Mouse (Mus musculus) MEL-GATA-1-ER (cell line): Measurements from ENCODE around the gene Uggt1.

Experiments used
- DNase-seq: peaks from one replicate; pipeline ENCODE4 v3.0.0-alpha.2; 2012; ENCODE audit warnings: low read depth; ENCODE audit errors: extremely low read depth

Gene Uggt1

GRCm38 (mm10) chr1:36258631-36259030 lies 14.1 kb upstream of the Uggt1 start:
- DNase-seq: no peak

- DNase-seq: no peak
These were observed 12.8 kb upstream of the Uggt1 start for GRCm38 (mm10) chr1:36257276-36257675.

- DNase-seq: no peak
These were observed 11.5 kb upstream of the Uggt1 start for GRCm38 (mm10) chr1:36255871-36256640.

- no peak for DNase-seq
These were observed 10.3 kb upstream of the Uggt1 start for GRCm38 (mm10) chr1:36254635-36255360.

- DNase-seq: peak; percentile 75
These were observed 8.3 kb upstream of the Uggt1 start for GRCm38 (mm10) chr1:36252791-36253190.

GRCm38 (mm10) chr1:36251426-36251825 lies 6.9 kb upstream of the Uggt1 start:
- no peak for DNase-seq

- no peak for DNase-seq
These were observed 2.2 kb upstream of the Uggt1 start for GRCm38 (mm10) chr1:36246688-36247087.

GRCm38 (mm10) chr1:36244828-36245215 lies 302 bp upstream of the Uggt1 start:
- DNase-seq: no peak

- DNase-seq: no peak
These were observed 968 bp downstream of the Uggt1 start for GRCm38 (mm10) chr1:36243447-36244057.

- no peak for DNase-seq
These were observed 2.6 kb downstream of the Uggt1 start for GRCm38 (mm10) chr1:36241903-36242429.

GRCm38 (mm10) chr1:36240176-36240575 lies 4.3 kb downstream of the Uggt1 start:
- DNase-seq: no peak

GRCm38 (mm10) chr1:36239396-36239795 lies 5.1 kb downstream of the Uggt1 start:
- no peak for DNase-seq

GRCm38 (mm10) chr1:36235855-36236254 lies 8.7 kb downstream of the Uggt1 start:
- DNase-seq: no peak

GRCm38 (mm10) chr1:36235057-36235639 lies 9.4 kb downstream of the Uggt1 start:
- DNase-seq: no peak

GRCm38 (mm10) chr1:36233218-36233617 lies 11.3 kb downstream of the Uggt1 start:
- DNase-seq: no peak

GRCm38 (mm10) chr1:36230919-36231705 lies 13.4 kb downstream of the Uggt1 start:
- DNase-seq: no peak

GRCm38 (mm10) chr1:36228461-36228860 lies 16.1 kb downstream of the Uggt1 start:
- DNase-seq: no peak

- no peak for DNase-seq
These were observed 19.9 kb downstream of the Uggt1 start for GRCm38 (mm10) chr1:36224648-36225047.

- DNase-seq: no peak
These were observed 30.2 kb downstream of the Uggt1 start for GRCm38 (mm10) chr1:36214324-36214723.

- no peak for DNase-seq
These were observed 42.8 kb downstream of the Uggt1 start for GRCm38 (mm10) chr1:36201739-36202138.

- DNase-seq: no peak
These were observed 50.0 kb downstream of the Uggt1 start for GRCm38 (mm10) chr1:36194482-36194881.
